Mouse (Mus musculus) limb, embryonic 11.5 days (tissue): Measurements from ENCODE around the gene Gxylt1. TPM values are rescaled to one million over a fixed set of nuclear protein-coding genes. Genes with fewer than 3 reads are reported as not detected.

Experiments
- polyA plus RNA-seq: library from polyadenylated mRNA; unstranded; fragments of >200 nt; fragmentation: Nextera tagmentation; extraction: Ambion mirVana; gene quantifications from 2 replicates; pipeline ENCODE4 v1.2.1, GENCODE M21; 2014

The Gxylt1 gene
- polyA plus RNA-seq, 1 experiment from 2014 or later = 22.6 TPM

Other genes starting within 250 kb of the Gxylt1 start
- gene Yaf2, start 61.8 kb upstream of the Gxylt1 start, polyA plus RNA-seq = 99.0 and 109 TPM in 2 replicates
- gene Zcrb1, start 123.2 kb upstream of the Gxylt1 start, polyA plus RNA-seq = 158 and 166 TPM in 2 replicates
- 63.2 and 66.6 TPM in 2 replicates for gene Pphln1, start 123.2 kb upstream of the Gxylt1 start, polyA plus RNA-seq